Mouse (Mus musculus) hindbrain, embryonic 10.5 days (tissue): ENCODE data around the gene Slc16a5. TPM values are rescaled to one million over a fixed set of nuclear protein-coding genes. Genes with fewer than 3 reads are reported as not detected.

Experiments
- DNase-seq: peaks from one replicate; pipeline ENCODE4 v3.0.0-alpha.2; 2017; ENCODE audit warnings: low spot score
- H3K27ac ChIP-seq: fragments of 300-500 bp; sonication (generic); 2 replicates; pipeline ENCODE4 v1.5.1; 2016; ENCODE audit warnings: mild to moderate bottlenecking, moderate library complexity
- H3K27me3 ChIP-seq: fragments of 300-500 bp; sonication (generic); 2 replicates; pipeline ENCODE4 v1.6.1; 2016; ENCODE audit warnings: mild to moderate bottlenecking; ENCODE audit not compliant: poor library complexity, insufficient read depth, severe bottlenecking
- H3K36me3 ChIP-seq: fragments of 300-500 bp; sonication (generic); 2 replicates; pipeline ENCODE4 v1.6.1; 2016; ENCODE audit warnings: mild to moderate bottlenecking, moderate library complexity
- H3K4me1 ChIP-seq: fragments of 300-500 bp; sonication (generic); replicated peaks from 2 replicates; pipeline ENCODE4 v1.6.1; 2016; ENCODE audit warnings: mild to moderate bottlenecking
- H3K4me3 ChIP-seq: fragments of 300-500 bp; sonication (generic); 2 replicates; pipeline ENCODE4 v1.5.1; 2016; ENCODE audit warnings: mild to moderate bottlenecking, moderate library complexity
- H3K9me3 ChIP-seq: fragments of 300-500 bp; sonication (generic); 2 replicates; pipeline ENCODE4 v1.6.1; 2016; ENCODE audit warnings: mild to moderate bottlenecking, moderate library complexity
- WGBS: fragments of 180-500 bp; shearing (Covaris S2); methylation state at CpG from one replicate; pipeline ENCODE4 v1.1.7; 2016; 5-methylcytosine and 5-hydroxymethylcytosine counted together
- polyA plus RNA-seq: library from polyadenylated mRNA; unstranded; fragments of >200 nt; fragmentation: Nextera tagmentation; extraction: Ambion mirVana; gene quantifications from 2 replicates; pipeline ENCODE4 v1.2.1, GENCODE M21; 2016

Slc16a5 gene
- not detected in 2 replicates for polyA plus RNA-seq

DNA sequence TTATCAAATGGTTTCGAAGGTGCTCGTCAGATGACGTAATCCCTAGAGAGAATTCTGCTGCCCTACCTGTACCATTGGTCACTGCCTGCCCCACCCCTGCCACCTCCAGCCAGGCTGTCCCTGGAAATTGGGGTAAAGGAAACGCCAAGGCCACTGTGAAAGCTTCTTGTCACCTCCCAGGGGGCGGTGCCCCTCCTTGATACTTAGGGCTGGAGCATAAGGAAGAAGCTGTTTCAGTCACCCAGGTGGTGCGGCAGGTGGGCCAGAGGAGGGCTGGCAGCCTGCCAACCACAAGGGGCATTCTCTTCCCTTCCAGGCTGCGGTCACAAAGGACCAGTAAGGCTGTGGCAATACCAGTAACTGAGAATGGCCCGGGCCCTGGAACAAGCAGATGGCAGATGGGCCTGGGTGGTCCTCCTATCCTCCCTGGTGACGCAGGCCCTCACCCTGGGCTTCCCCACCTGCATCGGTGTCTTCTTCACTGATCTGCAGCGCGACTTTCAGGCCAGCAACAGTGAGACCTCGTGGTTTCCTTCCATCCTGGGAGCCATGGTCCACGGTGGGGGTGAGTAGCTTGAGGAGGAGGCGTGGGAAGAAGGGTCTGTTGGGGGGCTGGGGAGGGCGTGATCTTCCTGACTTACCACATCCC, at the start of gene Slc16a5:
Slc16a5 (plus strand) TSS at position 232 of the 649 bp plus-strand sequence.
- Histone ChIP-seq H3K27me3 (peaks cover 12% of the 10 kb centered on the region; the same call in 1 of the 2 replicates), H3K36me3 (no peaks in the 10 kb centered on the region), H3K9me3 (no peaks in the 10 kb centered on the region), H3K4me1 (peaks cover 42% of the 10 kb centered on the region), H3K4me3 (no peak within 1 kb of the TSS), H3K27ac (0 out of 2 replicates have a peak within 1 kb of the TSS, but pooled peaks have one; percentile 8)
- 80% methylated on average over 16 of the region's 16 CpGs for WGBS
- no peak for DNase-seq

DNA sequence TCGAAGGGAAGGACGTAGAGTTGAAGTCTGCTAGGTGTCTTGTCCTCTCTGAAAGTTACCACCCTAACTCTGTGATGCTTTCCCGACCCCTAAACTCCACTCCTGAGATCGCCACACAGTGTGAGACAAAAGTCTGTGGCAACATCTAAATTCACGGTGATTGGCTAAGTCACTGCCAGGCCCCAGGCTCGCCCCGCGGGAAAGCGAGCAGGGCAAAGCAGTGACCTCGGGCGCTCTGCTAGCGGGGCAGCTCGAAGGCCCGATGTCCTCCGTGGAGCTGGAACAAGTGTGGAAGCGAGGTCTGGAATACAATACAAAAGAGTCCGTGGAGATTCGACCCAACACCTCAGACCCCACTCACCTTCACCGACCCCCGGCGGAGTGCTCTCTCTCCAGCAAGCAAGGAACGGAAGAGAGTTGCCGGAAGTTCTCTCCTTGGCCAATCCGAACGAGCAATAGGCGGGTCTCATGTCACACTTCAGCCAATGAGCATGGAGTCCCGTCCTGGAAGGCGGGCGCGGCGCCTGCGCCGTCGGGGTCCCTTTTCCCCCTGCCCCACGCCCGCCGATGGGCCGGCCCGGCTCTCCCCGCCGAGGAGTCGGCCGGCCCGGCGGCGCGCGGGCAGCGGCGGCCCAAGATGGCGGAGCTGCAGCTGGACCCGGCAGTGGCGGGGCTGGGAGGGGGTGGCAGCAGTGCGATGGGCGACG, 42.6 kb upstream of the Slc16a5 start, which contains the start of the genes Atp5h and Kctd2:
Atp5h (minus strand) TSS at position 432 of the 707 bp plus-strand sequence.
Kctd2 (plus strand) TSS at position 598 of the 707 bp plus-strand sequence.
- peak; percentile 96 for DNase-seq
- Histone ChIP-seq H3K4me3 (peak within 1 kb of the TSS; percentile 96), H3K27me3 (no peaks in the 10 kb centered on the region), H3K9me3 (no peaks in the 10 kb centered on the region), H3K27ac (peak within 1 kb of the TSS; percentile 98), H3K36me3 (peaks cover 51% of the 10 kb centered on the region), H3K4me1 (peaks cover 35% of the 10 kb centered on the region)
- under 1% methylated on average over 56 of the region's 56 CpGs for WGBS

DNA sequence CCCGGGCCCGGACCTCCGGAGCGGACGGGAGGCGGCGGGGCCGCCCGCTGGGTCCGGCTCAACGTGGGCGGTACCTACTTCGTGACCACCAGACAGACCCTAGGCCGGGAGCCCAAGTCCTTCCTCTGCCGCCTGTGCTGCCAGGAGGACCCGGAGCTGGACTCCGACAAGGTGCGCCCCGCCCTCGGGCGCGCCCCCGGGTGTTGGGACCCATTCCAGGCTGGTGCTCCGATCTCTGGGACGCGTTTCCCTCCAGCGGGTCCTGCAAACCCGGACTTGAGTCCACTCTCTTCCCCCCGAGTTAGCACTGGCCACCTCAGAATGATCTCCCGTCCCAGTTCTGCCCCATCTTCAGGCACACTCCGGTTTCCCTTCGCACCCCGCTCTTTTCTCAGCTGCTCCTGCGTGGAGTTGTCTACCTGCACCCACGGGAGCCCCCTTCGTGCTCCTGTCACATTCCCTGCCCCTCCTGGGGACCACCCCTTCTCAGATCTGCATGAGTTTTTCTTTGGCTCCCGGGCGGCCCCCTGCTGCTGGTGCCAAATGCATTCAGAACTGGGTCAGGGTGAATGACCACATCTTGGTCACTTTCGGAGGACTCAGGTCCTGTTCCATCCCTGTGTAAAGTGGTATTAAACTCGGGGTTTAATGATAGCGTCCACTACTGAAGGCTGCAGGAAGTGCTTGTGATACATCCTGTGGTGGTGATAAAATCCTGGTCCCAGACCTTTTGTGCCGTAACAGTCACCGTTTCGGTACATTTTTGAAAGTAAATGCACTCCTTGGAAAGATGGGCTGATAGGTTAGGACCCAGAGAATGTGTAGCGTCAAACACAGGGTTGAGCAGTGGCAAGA, 41.7 kb upstream of the Slc16a5 start:
- Histone ChIP-seq H3K9me3 (no peaks in the 10 kb centered on the region), H3K36me3 (peaks cover 53% of the 10 kb centered on the region), H3K27ac (peak overlapping the region; percentile 98), H3K4me1 (peaks cover 35% of the 10 kb centered on the region), H3K27me3 (no peaks in the 10 kb centered on the region), H3K4me3 (peak overlapping the region; percentile 96)
- peak; percentile 68 for DNase-seq
- 4% methylated on average over 45 of the region's 45 CpGs for WGBS

DNA sequence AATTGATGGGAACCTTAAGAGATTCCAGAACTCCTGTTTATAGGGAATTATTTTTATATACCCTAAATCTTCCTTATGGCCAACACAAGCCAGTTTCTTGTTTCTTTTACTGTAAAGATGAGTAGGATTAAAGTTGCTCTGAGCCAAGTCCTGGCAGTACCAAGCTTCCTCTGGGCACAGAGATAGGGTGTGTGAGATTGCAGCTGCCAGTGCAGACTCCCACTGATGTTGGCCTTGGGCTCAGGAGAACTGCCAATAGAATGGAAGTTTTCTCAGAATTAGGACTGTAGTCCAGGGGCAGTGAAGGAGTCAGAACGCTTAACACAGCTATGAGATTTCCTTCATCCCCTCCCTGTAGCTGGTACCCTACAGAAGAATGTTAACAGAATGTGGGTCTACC, 40.9 kb upstream of the Slc16a5 start:
- H3K4me3 ChIP-seq: peak overlapping the region; percentile 96
- H3K4me1 ChIP-seq: peaks cover 35% of the 10 kb centered on the region
- no peak overlapping the region for H3K27ac ChIP-seq
- H3K36me3 ChIP-seq: peaks cover 53% of the 10 kb centered on the region
- no peak for DNase-seq
- 78% methylated on average over 1 of the region's 1 CpGs for WGBS
- no peaks in the 10 kb centered on the region for H3K9me3 ChIP-seq
- H3K27me3 ChIP-seq: no peaks in the 10 kb centered on the region

DNA sequence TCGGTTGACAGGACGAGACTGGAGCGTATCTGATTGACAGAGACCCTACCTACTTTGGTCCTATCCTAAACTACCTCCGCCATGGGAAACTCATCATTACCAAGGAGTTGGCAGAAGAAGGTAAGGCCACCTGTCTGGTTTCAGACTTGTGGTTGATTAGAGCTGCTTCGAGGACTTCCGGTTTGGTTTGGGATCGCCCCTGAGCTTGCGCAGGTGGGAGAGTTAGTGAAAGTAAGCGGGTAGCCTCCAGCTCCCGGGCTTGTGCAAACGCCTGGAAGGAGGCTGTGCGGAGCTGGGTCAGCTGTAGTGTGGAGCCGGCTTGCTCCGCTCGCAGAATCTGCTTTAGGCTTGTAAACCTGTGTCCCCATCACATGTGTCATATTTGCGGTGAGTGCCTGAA, 40.3 kb upstream of the Slc16a5 start:
- no peak for DNase-seq
- WGBS: 93% methylated on average over 16 of the region's 16 CpGs
- Histone ChIP-seq H3K36me3 (peaks cover 53% of the 10 kb centered on the region), H3K27ac (no peak overlapping the region), H3K27me3 (no peaks in the 10 kb centered on the region), H3K9me3 (no peaks in the 10 kb centered on the region), H3K4me1 (peaks cover 35% of the 10 kb centered on the region), H3K4me3 (no peak overlapping the region)

DNA sequence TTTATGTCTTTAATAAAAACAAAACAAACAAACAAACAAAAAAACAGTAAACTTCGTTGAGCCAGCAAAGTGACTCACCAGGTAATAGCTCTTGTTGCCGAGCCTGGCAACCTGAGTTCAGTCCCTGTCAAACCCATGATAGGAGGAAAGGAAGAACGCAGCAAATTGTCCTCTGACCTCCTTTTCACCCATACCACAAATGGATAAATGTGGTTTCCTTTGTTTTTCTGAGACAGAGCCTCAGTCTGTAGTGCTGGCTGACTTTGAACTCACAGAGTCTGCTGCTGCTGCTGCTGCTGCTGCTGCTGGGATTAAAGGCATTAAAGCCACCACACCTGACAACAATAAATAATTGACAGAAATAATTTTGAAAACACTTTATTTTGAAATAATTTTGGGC, 39.2 kb upstream of the Slc16a5 start:
- Histone ChIP-seq H3K36me3 (peaks cover 47% of the 10 kb centered on the region), H3K9me3 (no peaks in the 10 kb centered on the region)

DNA sequence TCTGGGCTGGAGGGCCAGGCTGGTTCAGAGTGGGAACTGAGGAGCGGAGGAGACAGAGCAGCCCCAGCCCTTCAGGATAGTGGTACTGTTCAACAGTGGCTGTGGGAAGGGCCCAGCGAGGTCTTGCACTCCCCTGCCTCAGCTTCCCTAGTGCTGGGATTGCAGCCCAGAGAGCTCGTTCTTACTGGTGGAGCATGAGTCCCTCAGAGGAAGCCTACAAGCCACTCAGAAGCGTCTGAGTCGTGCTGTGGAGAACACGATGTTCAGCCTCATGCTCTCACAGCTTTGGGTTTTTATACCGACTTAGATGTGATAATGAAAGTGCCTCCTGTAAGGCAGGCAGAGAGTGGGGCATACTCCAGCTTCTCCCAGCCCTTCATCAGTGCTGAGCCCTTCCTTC, 37.6 kb upstream of the Slc16a5 start:
- WGBS: 90% methylated on average over 7 of the region's 7 CpGs
- 0 out of 2 replicates have a peak overlapping the region, but pooled peaks have one; percentile 4 for H3K4me3 ChIP-seq
- H3K36me3 ChIP-seq: peaks cover 61% of the 10 kb centered on the region
- H3K4me1 ChIP-seq: peaks cover 38% of the 10 kb centered on the region
- no peak for DNase-seq
- H3K27ac ChIP-seq: no peak overlapping the region
- no peaks in the 10 kb centered on the region for H3K27me3 ChIP-seq
- no peaks in the 10 kb centered on the region for H3K9me3 ChIP-seq

More for the DNA sequence above, 39.2 kb upstream of the Slc16a5 start:
- Histone ChIP-seq H3K4me1 (peaks cover 41% of the 10 kb centered on the region), H3K4me3 (no peak overlapping the region), H3K27ac (no peak overlapping the region), H3K27me3 (no peaks in the 10 kb centered on the region)
- 85% methylated on average over 3 of the region's 3 CpGs for WGBS
- DNase-seq: no peak

DNA sequence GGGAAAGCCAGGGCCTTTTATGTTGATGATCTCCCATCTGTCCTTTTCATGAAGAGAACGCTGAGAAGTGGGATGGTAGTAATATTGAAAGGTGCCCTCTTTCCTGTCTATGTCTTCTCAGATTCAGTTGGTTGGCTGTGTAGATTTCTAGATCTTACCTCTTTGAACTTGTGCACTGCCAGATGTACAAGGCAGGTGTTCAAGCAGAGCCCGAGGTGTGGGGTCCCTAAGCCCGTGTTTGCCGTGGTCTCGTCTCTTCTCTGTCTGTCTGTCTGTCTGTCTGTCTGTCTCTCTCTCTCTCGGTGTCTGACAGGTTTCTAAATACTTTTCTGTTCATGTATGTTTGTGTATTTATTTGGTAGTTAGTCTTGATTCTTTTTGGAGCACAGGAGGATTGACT, 36.6 kb upstream of the Slc16a5 start:
- Histone ChIP-seq H3K4me3 (no peak overlapping the region), H3K4me1 (peaks cover 33% of the 10 kb centered on the region), H3K27me3 (no peaks in the 10 kb centered on the region), H3K36me3 (peaks cover 71% of the 10 kb centered on the region), H3K9me3 (no peaks in the 10 kb centered on the region), H3K27ac (no peak overlapping the region)
- 93% methylated on average over 6 of the region's 6 CpGs for WGBS
- DNase-seq: no peak

DNA sequence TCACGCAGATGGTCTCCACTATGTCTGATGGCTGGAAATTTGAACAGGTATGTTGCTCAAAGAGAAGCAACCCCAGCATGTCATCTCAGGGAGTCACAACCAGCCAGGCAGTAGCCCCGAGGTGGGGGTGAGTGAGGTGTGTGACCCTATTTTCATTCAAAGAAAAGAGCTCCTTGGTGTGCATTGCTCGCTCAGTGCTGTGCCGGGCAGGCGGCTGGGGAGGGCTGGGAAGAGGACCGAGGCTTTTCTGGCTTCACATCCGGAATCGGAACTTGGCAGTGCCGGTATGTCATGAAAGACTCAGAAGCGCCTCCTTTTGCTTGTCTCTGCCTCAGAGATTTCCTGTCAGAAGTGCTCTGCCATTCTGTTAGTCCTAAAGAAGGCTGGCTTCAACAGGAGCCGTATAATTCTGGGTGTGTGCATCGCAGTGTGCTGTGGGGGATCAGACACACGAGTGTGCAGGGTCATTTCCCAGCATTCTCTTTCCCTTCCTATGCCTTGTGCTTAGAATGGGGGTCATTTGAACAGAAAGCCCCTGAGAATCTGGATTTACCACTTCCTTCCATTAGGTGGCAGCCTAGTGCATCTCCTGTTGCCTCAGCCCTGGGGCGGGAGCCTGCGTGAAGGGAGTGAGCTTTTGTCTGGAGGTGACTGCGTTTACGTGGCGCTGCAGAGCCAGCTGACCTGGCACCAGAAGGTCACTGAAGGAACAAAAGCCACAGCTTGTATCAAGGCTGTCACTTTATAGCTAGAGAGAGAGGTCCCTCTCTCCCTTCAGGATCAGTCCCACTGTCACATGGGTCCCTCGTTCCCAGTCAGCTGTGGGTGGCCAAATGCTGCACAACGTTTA, 34.6 kb upstream of the Slc16a5 start:
- Histone ChIP-seq H3K36me3 (peaks cover 82% of the 10 kb centered on the region), H3K4me3 (peak overlapping the region; percentile 18), H3K4me1 (peaks cover 20% of the 10 kb centered on the region), H3K9me3 (no peaks in the 10 kb centered on the region), H3K27me3 (no peaks in the 10 kb centered on the region), H3K27ac (peak overlapping the region; percentile 75)
- WGBS: 32% methylated on average over 20 of the region's 20 CpGs
- peak; percentile 85 for DNase-seq

DNA sequence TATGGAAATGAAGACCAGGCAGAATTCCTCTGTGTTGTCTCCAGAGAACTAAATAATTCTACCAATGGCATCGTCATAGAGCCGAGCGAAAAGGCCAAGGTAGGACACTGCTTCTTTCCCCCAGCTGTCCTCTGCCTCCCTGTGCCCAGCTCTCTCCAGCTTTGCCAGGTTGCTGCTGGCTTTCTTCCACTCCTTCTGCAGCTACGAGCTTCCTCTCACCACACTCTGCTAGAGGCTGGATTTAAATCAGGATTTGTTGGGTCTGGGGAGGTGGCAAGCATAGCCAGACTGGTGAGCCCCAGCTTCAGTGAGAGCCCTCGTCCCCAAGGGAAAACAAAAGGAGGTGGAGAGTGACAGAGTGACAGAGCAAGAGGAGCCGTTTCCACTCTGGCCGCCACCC, 33.0 kb upstream of the Slc16a5 start:
- 86% methylated on average over 7 of the region's 7 CpGs for WGBS
- H3K36me3 ChIP-seq: peaks cover 87% of the 10 kb centered on the region
- no peak overlapping the region for H3K27ac ChIP-seq
- no peak for DNase-seq
- no peaks in the 10 kb centered on the region for H3K9me3 ChIP-seq
- H3K4me3 ChIP-seq: no peak overlapping the region
- H3K27me3 ChIP-seq: no peaks in the 10 kb centered on the region
- H3K4me1 ChIP-seq: peaks cover 20% of the 10 kb centered on the region

DNA sequence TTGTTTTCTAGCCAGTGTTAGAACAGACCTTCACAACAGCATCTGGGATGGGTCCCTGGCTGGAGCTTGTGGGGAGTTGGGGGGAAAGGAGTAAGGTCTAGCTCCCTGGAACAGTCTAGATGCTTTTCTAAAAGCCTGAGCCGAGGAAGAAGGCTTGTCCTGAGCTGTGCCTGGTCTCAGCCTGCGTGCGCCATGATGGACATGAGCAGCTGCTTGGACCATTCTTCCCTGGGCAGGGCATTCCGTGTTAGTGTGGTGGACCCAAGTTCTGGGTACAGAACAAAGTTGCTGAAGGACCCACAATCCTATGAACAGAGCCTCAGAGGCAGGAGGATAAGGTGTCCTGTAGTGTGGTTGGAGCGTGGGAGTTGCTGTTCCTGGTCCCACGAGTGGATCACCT, 31.7 kb upstream of the Slc16a5 start:
- no peak for DNase-seq
- no peak overlapping the region for H3K4me3 ChIP-seq
- no peaks in the 10 kb centered on the region for H3K9me3 ChIP-seq
- no peak overlapping the region for H3K27ac ChIP-seq
- peaks cover 26% of the 10 kb centered on the region for H3K4me1 ChIP-seq
- H3K36me3 ChIP-seq: peaks cover 75% of the 10 kb centered on the region
- 0 out of 2 replicates have a peak, but pooled peaks cover 7% of the 10 kb centered on the region for H3K27me3 ChIP-seq
- WGBS: 95% methylated on average over 6 of the region's 6 CpGs

DNA sequence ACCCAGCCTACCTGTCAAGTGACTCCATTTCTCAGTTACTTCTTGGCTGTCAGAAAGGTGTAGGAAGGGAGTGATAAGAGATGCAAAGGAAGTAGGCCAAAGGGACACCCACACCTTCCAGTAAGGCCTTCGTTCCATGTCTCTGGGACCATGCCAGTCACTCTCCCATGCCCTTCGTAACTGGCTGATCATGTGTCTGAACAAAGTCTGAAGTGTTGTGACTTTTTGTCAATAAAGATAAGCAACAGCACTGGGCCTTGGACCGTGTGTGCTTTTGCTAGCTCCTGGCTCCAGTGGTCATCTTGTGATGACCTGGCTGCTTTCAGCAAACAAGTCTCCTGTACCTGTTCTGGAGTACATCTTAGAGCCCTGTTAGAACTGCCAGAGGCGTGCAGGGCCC, 29.5 kb upstream of the Slc16a5 start:
- peaks cover 55% of the 10 kb centered on the region for H3K36me3 ChIP-seq
- WGBS: 86% methylated on average over 4 of the region's 4 CpGs
- H3K27me3 ChIP-seq: 0 out of 2 replicates have a peak, but pooled peaks cover 12% of the 10 kb centered on the region
- H3K9me3 ChIP-seq: no peaks in the 10 kb centered on the region
- DNase-seq: no peak
- H3K4me1 ChIP-seq: peaks cover 31% of the 10 kb centered on the region
- no peak overlapping the region for H3K27ac ChIP-seq
- no peak overlapping the region for H3K4me3 ChIP-seq
